Mouse (Mus musculus) liver, embryonic 11.5 days (tissue): ENCODE results near the gene Nos1. TPM values are rescaled to one million over a fixed set of nuclear protein-coding genes. Genes with fewer than 3 reads are reported as not detected.
A peak's percentile ranks its signal among the peaks of the same experiment; 100 is the strongest.

Experiments
- ATAC-seq: fragments of 200-750 bp; cut with Nextera tagmentation; replicated peaks from 2 replicates; pipeline ENCODE4 v1.8.0; 2017; ENCODE audit warnings: moderate number of reproducible peaks, mild to moderate bottlenecking, moderate TSS enrichment, moderate library complexity; ENCODE audit not compliant: low FRiP score
- DNase-seq: peaks from one replicate; pipeline ENCODE4 v3.0.0-alpha.2; 2017; ENCODE audit warnings: low spot score
- H3K27ac ChIP-seq: fragments of 300-500 bp; sonication (generic); 2 replicates; pipeline ENCODE4 v1.5.1; 2014; ENCODE audit warnings: mild to moderate bottlenecking, low read depth, low read length, control low read depth
- H3K27me3 ChIP-seq: fragments of 300-500 bp; sonication (generic); replicated peaks from 2 replicates; pipeline ENCODE4 v1.6.1; 2014; ENCODE audit warnings: low read length, mixed read lengths; ENCODE audit not compliant: control insufficient read depth, insufficient read depth
- H3K36me3 ChIP-seq: fragments of 300-500 bp; sonication (generic); 2 replicates; pipeline ENCODE4 v1.6.1; 2014; ENCODE audit warnings: mild to moderate bottlenecking, low read length, moderate library complexity, mixed read lengths; ENCODE audit not compliant: control insufficient read depth, insufficient read depth
- H3K4me1 ChIP-seq: fragments of 300-500 bp; sonication (generic); replicated peaks from 2 replicates; pipeline ENCODE4 v1.6.1; 2014; ENCODE audit warnings: low read length, mixed read lengths; ENCODE audit not compliant: control insufficient read depth, insufficient read depth
- H3K4me2 ChIP-seq: fragments of 300-500 bp; sonication (generic); 2 replicates; pipeline ENCODE4 v1.6.1; 2014; ENCODE audit warnings: mild to moderate bottlenecking, control low read depth, moderate library complexity
- H3K4me3 ChIP-seq: fragments of 300-500 bp; sonication (generic); 2 replicates; pipeline ENCODE4 v1.5.1; 2014; ENCODE audit warnings: low read depth, low read length, control low read depth
- H3K9ac ChIP-seq: fragments of 300-500 bp; sonication (generic); 2 replicates; pipeline ENCODE4 v1.6.1; 2014; ENCODE audit warnings: low read depth, low read length, control low read depth
- H3K9me3 ChIP-seq: fragments of 300-500 bp; sonication (generic); 2 replicates; pipeline ENCODE4 v1.6.1; 2016; ENCODE audit warnings: low read length, inconsistent platforms, mixed read lengths; ENCODE audit not compliant: control insufficient read depth
- WGBS: fragments of 180-500 bp; shearing (Covaris S2); extraction: QIAGEN DNeasy Blood & Tissue Kit; methylation state at CpG from one replicate; pipeline ENCODE4 v1.1.7; 2014; 5-methylcytosine and 5-hydroxymethylcytosine counted together
- polyA plus RNA-seq: library from polyadenylated mRNA; unstranded; fragments of >200 nt; fragmentation: Nextera tagmentation; extraction: Ambion mirVana; gene quantifications from 2 replicates; pipeline ENCODE4 v1.2.1, GENCODE M21; 2014

Gene Nos1
- polyA plus RNA-seq, 1 experiment from 2014 or later, result 0.01 TPM

DNA sequence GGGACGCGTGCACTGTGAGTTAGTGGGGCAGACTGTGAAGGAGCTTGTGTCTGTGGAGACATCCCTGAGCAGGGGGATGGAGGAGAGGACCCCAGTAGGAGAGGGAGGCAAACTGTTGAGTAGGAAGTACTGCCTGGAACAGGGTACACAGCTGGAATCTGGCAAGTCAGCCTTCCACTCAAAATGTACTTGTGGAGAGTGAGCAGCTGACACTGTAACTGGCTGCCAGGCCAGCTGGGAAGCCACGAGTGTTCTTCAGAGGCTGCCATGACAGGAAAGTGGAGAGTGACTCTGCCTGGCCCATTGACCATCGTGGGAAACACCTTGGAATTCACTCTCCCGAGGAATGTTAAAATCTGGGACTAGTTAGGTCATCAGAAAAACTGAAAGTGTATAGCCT, 201.1 kb downstream of the Nos1 start:
- WGBS, result 88% methylated on average over 5 of the region's 5 CpGs
- no peak overlapping the region for H3K27ac ChIP-seq
- H3K4me3 ChIP-seq, result no peak overlapping the region
- no peaks in the 10 kb centered on the region for H3K27me3 ChIP-seq
- peaks cover 22% of the 10 kb centered on the region for H3K4me1 ChIP-seq
- H3K9ac ChIP-seq, result no peak overlapping the region
- no peaks in the 10 kb centered on the region for H3K9me3 ChIP-seq
- no peak for ATAC-seq
- H3K4me2 ChIP-seq, result no peak overlapping the region
- no peak for DNase-seq
- H3K36me3 ChIP-seq, result peaks cover 32% of the 10 kb centered on the region

DNA sequence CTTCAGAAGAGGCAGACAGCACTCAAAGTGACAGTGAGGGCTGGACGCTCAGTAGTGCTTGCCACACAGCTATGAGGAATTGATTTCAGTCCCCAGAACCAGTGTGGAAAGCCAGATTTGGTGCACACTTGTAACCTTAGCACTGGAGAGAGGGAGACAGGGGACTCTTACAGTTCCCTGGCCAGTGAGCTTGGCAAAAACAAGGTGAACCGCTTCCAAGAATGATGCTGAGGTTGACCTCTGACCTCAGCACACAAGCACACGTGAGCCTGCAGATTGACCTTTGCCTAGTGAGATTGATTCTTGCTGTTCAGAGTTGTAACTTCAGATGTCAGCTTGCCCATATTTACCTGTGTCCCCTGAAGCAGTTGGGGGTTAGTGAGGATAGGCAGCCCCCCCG, 205.5 kb downstream of the Nos1 start:
- 56% methylated on average over 4 of the region's 4 CpGs for WGBS
- H3K27me3 ChIP-seq, result no peaks in the 10 kb centered on the region
- H3K27ac ChIP-seq, result no peak overlapping the region
- peaks cover 14% of the 10 kb centered on the region; the same call in 1 of the 2 replicates for H3K4me1 ChIP-seq
- H3K4me2 ChIP-seq, result no peak overlapping the region
- H3K9ac ChIP-seq, result no peak overlapping the region
- 0 out of 2 replicates have a peak, but pooled peaks have one; percentile 30 for ATAC-seq
- H3K36me3 ChIP-seq, result peaks cover 42% of the 10 kb centered on the region
- DNase-seq, result no peak
- no peaks in the 10 kb centered on the region for H3K9me3 ChIP-seq
- no peak overlapping the region for H3K4me3 ChIP-seq

DNA sequence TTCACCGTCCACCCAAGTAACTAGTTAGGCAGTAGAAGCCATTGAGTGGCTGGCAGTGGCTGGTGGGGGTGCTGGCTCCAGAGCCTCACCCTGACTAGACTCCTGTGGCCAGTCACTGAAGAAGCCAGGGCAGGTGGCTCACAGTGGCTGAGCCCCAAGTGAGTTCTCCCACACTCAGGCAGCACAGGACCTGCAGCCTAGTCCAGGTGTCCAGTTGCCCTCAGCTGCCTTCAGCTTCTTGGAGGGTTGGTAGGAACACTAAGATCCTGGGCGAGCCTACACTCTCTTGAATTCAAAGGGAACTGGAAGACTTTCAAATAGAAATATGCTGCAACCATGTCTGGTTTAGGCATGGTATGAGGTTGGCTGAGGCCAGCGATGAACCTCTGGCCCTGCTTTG, 207.1 kb downstream of the Nos1 start:
- Histone ChIP-seq H3K4me1 (0 out of 2 replicates have a peak, but pooled peaks cover 11% of the 10 kb centered on the region), H3K9me3 (no peaks in the 10 kb centered on the region), H3K27ac (no peak overlapping the region), H3K9ac (no peak overlapping the region), H3K4me3 (no peak overlapping the region), H3K36me3 (peaks cover 49% of the 10 kb centered on the region), H3K27me3 (no peaks in the 10 kb centered on the region), H3K4me2 (no peak overlapping the region)
- 81% methylated on average over 3 of the region's 3 CpGs for WGBS
- ATAC-seq (no peak), DNase-seq (no peak)

DNA sequence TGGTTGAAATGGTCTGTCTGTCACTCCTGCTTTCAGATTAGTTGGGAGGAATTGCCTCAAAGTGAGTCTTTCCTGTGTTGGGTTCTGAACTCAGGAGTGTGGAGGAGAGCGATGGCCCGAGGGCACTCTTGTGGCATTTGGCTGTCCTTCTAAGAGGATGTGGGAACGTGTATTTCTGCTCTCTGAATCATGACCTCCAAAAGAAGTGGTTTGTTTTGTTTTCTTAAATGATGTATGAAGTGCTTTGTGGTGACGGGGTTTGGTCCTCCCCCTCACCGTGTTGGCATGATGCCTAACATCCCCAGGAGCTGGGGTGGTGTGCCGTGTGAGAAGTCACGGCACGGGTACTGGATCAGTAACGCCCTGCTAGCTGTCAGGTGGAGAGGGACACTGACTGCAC, 207.5 kb downstream of the Nos1 start:
- Histone ChIP-seq H3K9me3 (no peaks in the 10 kb centered on the region), H3K4me1 (0 out of 2 replicates have a peak, but pooled peaks cover 11% of the 10 kb centered on the region), H3K4me3 (no peak overlapping the region), H3K36me3 (peaks cover 49% of the 10 kb centered on the region), H3K27ac (no peak overlapping the region), H3K4me2 (no peak overlapping the region), H3K9ac (no peak overlapping the region), H3K27me3 (no peaks in the 10 kb centered on the region)
- WGBS, result 89% methylated on average over 9 of the region's 9 CpGs
- no peak for ATAC-seq
- DNase-seq, result no peak

DNA sequence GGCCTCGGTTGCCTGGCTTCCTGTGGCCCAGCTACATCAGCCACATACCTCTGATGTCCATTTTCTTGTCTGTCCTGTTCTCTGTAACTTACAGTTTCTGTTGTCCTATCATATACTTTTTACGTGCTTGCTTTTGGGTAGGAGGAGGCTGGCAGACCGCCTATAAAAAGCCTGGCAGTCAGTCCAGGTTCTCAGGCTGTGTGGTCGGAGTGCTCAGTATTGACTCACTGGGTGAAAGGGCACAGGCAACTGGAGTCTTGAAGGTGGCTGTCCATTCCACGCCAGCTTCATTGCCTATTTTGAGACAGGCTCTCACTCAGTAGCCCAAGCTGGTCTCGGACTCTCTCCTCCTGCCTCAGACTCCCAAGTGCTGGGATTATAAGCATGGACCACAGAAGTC, 208.9 kb downstream of the Nos1 start:
- Histone ChIP-seq H3K9me3 (no peaks in the 10 kb centered on the region), H3K4me3 (no peak overlapping the region), H3K27ac (no peak overlapping the region), H3K4me2 (no peak overlapping the region), H3K9ac (no peak overlapping the region), H3K27me3 (no peaks in the 10 kb centered on the region), H3K36me3 (peaks cover 56% of the 10 kb centered on the region), H3K4me1 (0 out of 2 replicates have a peak, but pooled peaks cover 10% of the 10 kb centered on the region)
- ATAC-seq (no peak), DNase-seq (no peak)
- whole genome bisulfite sequencing, result 89% methylated on average over 6 of the region's 6 CpGs

DNA sequence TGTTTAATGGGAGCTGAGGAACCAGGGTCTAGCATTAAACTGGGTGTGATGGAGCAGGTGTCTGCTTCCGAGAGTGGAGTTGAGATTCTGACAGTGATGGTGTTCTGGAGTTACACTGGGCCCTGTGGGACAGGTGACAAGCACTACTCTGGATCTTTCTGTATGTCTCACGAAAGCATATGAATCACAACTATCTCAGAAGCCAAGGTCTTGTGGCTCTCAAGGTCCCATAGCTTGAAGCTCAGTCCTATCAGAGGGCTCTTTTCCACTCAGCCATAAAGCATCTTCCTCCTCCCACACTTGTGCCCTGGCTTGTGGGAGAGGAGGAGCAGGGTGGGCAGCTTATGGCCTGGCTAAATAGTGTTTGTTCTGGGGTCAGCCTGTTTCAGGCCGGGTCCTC, 210.1 kb downstream of the Nos1 start:
- Histone ChIP-seq H3K4me2 (no peak overlapping the region), H3K36me3 (peaks cover 52% of the 10 kb centered on the region), H3K9me3 (no peaks in the 10 kb centered on the region), H3K4me3 (no peak overlapping the region), H3K27ac (no peak overlapping the region), H3K27me3 (no peaks in the 10 kb centered on the region), H3K4me1 (0 out of 2 replicates have a peak, but pooled peaks cover 3% of the 10 kb centered on the region), H3K9ac (no peak overlapping the region)
- ATAC-seq, result no peak
- 88% methylated on average over 3 of the region's 3 CpGs for WGBS
- DNase-seq, result no peak

DNA sequence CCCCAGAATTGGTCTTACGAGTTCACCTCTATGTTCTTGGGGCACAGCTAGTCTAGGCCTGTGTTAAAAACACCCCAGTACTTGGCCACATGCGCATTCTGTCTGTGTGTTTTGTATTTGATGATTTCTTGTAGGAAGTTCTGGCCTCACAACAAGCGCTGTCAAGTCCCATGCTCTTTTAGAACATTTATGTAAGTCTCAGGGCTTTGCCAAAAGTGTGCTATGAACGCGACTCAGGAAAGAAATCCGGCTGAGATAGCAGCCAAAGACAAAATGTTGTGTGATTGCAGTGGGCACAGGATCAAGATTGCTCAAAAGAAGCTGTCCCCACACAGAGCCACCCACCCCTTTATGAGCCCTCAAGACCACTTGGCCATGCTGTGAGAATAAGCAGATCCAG, 212.7 kb downstream of the Nos1 start:
- Histone ChIP-seq H3K9me3 (no peaks in the 10 kb centered on the region), H3K4me2 (no peak overlapping the region), H3K27me3 (no peaks in the 10 kb centered on the region), H3K4me1 (no peaks in the 10 kb centered on the region; the same call in 1 of the 2 replicates), H3K36me3 (peaks cover 55% of the 10 kb centered on the region), H3K4me3 (no peak overlapping the region), H3K9ac (no peak overlapping the region), H3K27ac (no peak overlapping the region)
- no peak for ATAC-seq
- no peak for DNase-seq
- WGBS, result 93% methylated on average over 6 of the region's 6 CpGs

DNA sequence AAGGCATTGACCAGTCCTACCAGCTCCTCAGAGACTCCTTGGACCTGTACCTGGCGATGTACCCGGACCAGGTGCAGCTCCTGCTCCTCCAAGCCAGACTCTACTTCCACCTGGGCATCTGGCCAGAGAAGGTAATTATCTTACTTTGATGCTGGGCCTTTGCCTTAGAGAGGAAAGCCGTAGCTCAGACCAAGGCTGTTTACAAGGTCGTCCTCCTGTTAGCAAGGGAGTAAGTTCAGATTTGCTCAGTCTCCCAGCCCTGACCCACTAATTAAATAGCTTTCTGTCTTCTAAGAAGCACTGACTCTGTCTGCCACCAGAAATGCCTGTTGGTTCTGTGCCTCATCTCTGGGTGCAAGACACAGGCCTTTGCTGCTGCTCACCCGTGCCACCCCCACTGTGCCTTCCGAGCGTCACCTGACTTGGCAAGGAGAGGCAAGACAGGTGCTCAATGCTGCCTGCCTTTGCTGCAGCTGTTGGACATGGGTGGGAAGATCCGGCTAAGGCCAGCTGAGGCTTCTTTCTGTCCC, 214.6 kb downstream of the Nos1 start:
- no peak overlapping the region for H3K4me2 ChIP-seq
- H3K9ac ChIP-seq, result no peak overlapping the region
- peaks cover 52% of the 10 kb centered on the region for H3K36me3 ChIP-seq
- H3K9me3 ChIP-seq, result no peaks in the 10 kb centered on the region
- no peak overlapping the region for H3K4me3 ChIP-seq
- H3K27ac ChIP-seq, result no peak overlapping the region
- H3K27me3 ChIP-seq, result no peaks in the 10 kb centered on the region
- DNase-seq (no peak), ATAC-seq (no peak)
- no peaks in the 10 kb centered on the region; the same call in 1 of the 2 replicates for H3K4me1 ChIP-seq
- 95% methylated on average over 8 of the region's 8 CpGs for WGBS

DNA sequence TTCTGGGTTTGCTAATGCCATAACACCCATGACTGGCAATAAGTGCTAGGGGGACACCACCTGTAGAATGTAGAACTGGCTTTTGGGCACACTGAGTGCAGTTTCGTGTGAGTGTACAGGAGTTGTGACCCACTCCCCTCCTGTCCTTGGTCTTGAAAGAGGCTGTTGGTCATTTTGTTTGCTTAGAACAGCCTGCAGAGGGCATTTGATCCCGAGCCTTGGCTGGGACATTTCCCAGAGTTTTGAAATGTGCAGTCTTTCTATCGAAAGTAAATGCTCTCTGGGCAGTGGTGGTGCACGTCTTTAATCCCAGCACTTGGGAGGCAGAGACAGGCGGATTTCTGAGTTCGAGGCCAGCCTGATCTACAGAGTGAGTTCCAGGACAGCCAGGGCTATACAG, 215.1 kb downstream of the Nos1 start:
- no peak overlapping the region for H3K27ac ChIP-seq
- no peaks in the 10 kb centered on the region; the same call in 1 of the 2 replicates for H3K4me1 ChIP-seq
- no peak overlapping the region for H3K4me3 ChIP-seq
- peaks cover 54% of the 10 kb centered on the region for H3K36me3 ChIP-seq
- H3K27me3 ChIP-seq, result no peaks in the 10 kb centered on the region
- DNase-seq (no peak), ATAC-seq (no peak)
- H3K9me3 ChIP-seq, result no peaks in the 10 kb centered on the region
- WGBS, result 83% methylated on average over 6 of the region's 6 CpGs
- no peak overlapping the region for H3K9ac ChIP-seq
- H3K4me2 ChIP-seq, result no peak overlapping the region
